Mouse (Mus musculus): Measurements from ENCODE around the gene Cacna1s. TPM values are rescaled to one million over a fixed set of nuclear protein-coding genes. Genes with fewer than 3 reads are reported as not detected.

Cacna1s gene
- total RNA-seq, 2 experiments from 2014 or later: 1.0 to 1.2 TPM

- DNase-seq: no peak
Measured at GRCm38 (mm10) chr1:136138191-136138830, 85.8 kb downstream of the Cacna1s start.

- DNase-seq: peak; percentile 82 to 88
Measured at GRCm38 (mm10) chr1:136139990-136140640, 87.6 kb downstream of the Cacna1s start.

- no peak for DNase-seq
Measured at GRCm38 (mm10) chr1:136141176-136141950, 88.8 kb downstream of the Cacna1s start.

- DNase-seq: peak; percentile 64 to 69
Measured at GRCm38 (mm10) chr1:136142336-136142735, 89.8 kb downstream of the Cacna1s start.

GRCm38 (mm10) chr1:136143514-136143913, 91.0 kb downstream of the Cacna1s start:
- peak; percentile 70 to 71 for DNase-seq

GRCm38 (mm10) chr1:136149702-136150101, 97.2 kb downstream of the Cacna1s start:
- DNase-seq: no peak

GRCm38 (mm10) chr1:136151371-136151770, 98.8 kb downstream of the Cacna1s start:
- no peak for DNase-seq

GRCm38 (mm10) chr1:136156304-136156703, 103.8 kb downstream of the Cacna1s start:
- DNase-seq: no peak

- DNase-seq: no peak
Measured at GRCm38 (mm10) chr1:136156951-136157350, 104.4 kb downstream of the Cacna1s start.

GRCm38 (mm10) chr1:136159830-136160229, 107.3 kb downstream of the Cacna1s start:
- DNase-seq: no peak

- DNase-seq: no peak
Measured at GRCm38 (mm10) chr1:136160297-136160696, 107.7 kb downstream of the Cacna1s start.

GRCm38 (mm10) chr1:136160930-136161329, 108.4 kb downstream of the Cacna1s start:
- no peak for DNase-seq

- DNase-seq: no peak
Measured at GRCm38 (mm10) chr1:136161333-136161921, 108.9 kb downstream of the Cacna1s start.

GRCm38 (mm10) chr1:136165436-136165835, 112.9 kb downstream of the Cacna1s start:
- no peak for DNase-seq

- peak; percentile 41 to 50 for DNase-seq
Measured at GRCm38 (mm10) chr1:136167657-136168056, 115.1 kb downstream of the Cacna1s start.

Other genes starting within 250 kb of the Cacna1s start
- under 1 TPM; 0.62 to 0.73 TPM for gene Lad1, start 234.2 kb upstream of the Cacna1s start, total RNA-seq (2021)
- 1 to 10 TPM in 1 of 2 experiments, under 1 TPM in 1; 0.60 to 1.1 TPM for gene Tnnt2, start 216.4 kb upstream of the Cacna1s start, total RNA-seq (2021)
- gene Pkp1, start 133.5 kb upstream of the Cacna1s start, total RNA-seq (2021): not detected
- under 1 TPM; 0.07 to 0.25 TPM for gene Igfn1, start 46.4 kb upstream of the Cacna1s start, total RNA-seq (2021)
- 10 to 100 TPM; 67.7 to 74.3 TPM for gene Tmem9, start 44.6 kb upstream of the Cacna1s start, total RNA-seq (2021)
- gene Ascl5, start 1.9 kb upstream of the Cacna1s start, total RNA-seq (2021): not detected
- 10 to 100 TPM; 34.5 to 36.2 TPM for gene Kif21b, start 78.6 kb downstream of the Cacna1s start, total RNA-seq (2021)
- 1 to 10 TPM; 1.4 to 1.6 TPM for gene Mroh3, start 160.1 kb downstream of the Cacna1s start, total RNA-seq (2021)
- gene Inava, start 181.5 kb downstream of the Cacna1s start, total RNA-seq (2021): 1 to 10 TPM; 3.3 to 4.3 TPM
- 1 to 10 TPM; 5.1 to 6.0 TPM for gene Gpr25, start 208.1 kb downstream of the Cacna1s start, total RNA-seq (2021)